Mouse (Mus musculus): Measurements from ENCODE around the gene Trp53i11. TPM values are rescaled to one million over a fixed set of nuclear protein-coding genes. Genes with fewer than 3 reads are reported as not detected.

Trp53i11 gene
- polyA plus RNA-seq, 1 experiment, result not detected

GRCm38 (mm10) chr2:93200681-93201340 lies 13.5 kb downstream of the Trp53i11 start:
- no peak overlapping the region for H3K27ac ChIP-seq (ENCODE audit: insufficient read depth, low read depth, low read length)
- WGBS, result 78% methylated on average over 10 of the region's 10 CpGs

GRCm38 (mm10) chr2:93201997-93202396 lies 14.6 kb downstream of the Trp53i11 start:
- 98% methylated on average over 3 of the region's 3 CpGs for WGBS

More at GRCm38 (mm10) chr2:93200681-93201340, 13.5 kb downstream of the Trp53i11 start:
- H3K4me3 ChIP-seq (ENCODE audit: insufficient read depth, low read depth, low read length), result no peak overlapping the region
- H3K4me1 ChIP-seq (ENCODE audit: control insufficient read depth, insufficient read depth, low read length), result 0 out of 2 replicates have a peak, but pooled peaks cover 7% of the 10 kb centered on the region
- TF ChIP-seq POLR2A (IDR thresholded peaks at IDR 0.05; ENCODE audit: insufficient read depth, low read depth, low read length) (no peak), CTCF (IDR thresholded peaks at IDR 0.05; ENCODE audit: insufficient read depth, low read depth, low read length) (no peak)

GRCm38 (mm10) chr2:93202782-93203181 lies 15.4 kb downstream of the Trp53i11 start:
- no peak for TF ChIP-seq CTCF (IDR thresholded peaks at IDR 0.05; ENCODE audit: insufficient read depth, low read depth, low read length)
- TF ChIP-seq POLR2A (IDR thresholded peaks at IDR 0.05; ENCODE audit: insufficient read depth, low read depth, low read length), result no peak
- H3K4me1 ChIP-seq (ENCODE audit: control insufficient read depth, insufficient read depth, low read length), result 0 out of 2 replicates have a peak, but pooled peaks cover 7% of the 10 kb centered on the region
- no peak overlapping the region for H3K27ac ChIP-seq (ENCODE audit: insufficient read depth, low read depth, low read length)
- no peak overlapping the region for H3K4me3 ChIP-seq (ENCODE audit: insufficient read depth, low read depth, low read length)
- 68% methylated on average over 1 of the region's 1 CpGs for WGBS

More at GRCm38 (mm10) chr2:93201997-93202396, 14.6 kb downstream of the Trp53i11 start:
- Histone ChIP-seq H3K27ac (ENCODE audit: insufficient read depth, low read depth, low read length) (no peak overlapping the region), H3K4me3 (ENCODE audit: insufficient read depth, low read depth, low read length) (no peak overlapping the region), H3K4me1 (ENCODE audit: control insufficient read depth, insufficient read depth, low read length) (0 out of 2 replicates have a peak, but pooled peaks cover 7% of the 10 kb centered on the region)
- TF ChIP-seq CTCF (IDR thresholded peaks at IDR 0.05; ENCODE audit: insufficient read depth, low read depth, low read length), result no peak
- TF ChIP-seq POLR2A (IDR thresholded peaks at IDR 0.05; ENCODE audit: insufficient read depth, low read depth, low read length), result no peak

- H3K4me3 ChIP-seq (ENCODE audit: insufficient read depth, low read depth, low read length), result no peak overlapping the region
- TF ChIP-seq CTCF (IDR thresholded peaks at IDR 0.05; ENCODE audit: insufficient read depth, low read depth, low read length) (peak; percentile 49), POLR2A (IDR thresholded peaks at IDR 0.05; ENCODE audit: insufficient read depth, low read depth, low read length) (no peak)
- H3K4me1 ChIP-seq (ENCODE audit: control insufficient read depth, insufficient read depth, low read length), result 0 out of 2 replicates have a peak, but pooled peaks cover 7% of the 10 kb centered on the region
- no peak overlapping the region for H3K27ac ChIP-seq (ENCODE audit: insufficient read depth, low read depth, low read length)
- 35% methylated on average over 10 of the region's 10 CpGs for WGBS
These were observed 16.3 kb downstream of the Trp53i11 start for GRCm38 (mm10) chr2:93203682-93204081.

- Histone ChIP-seq H3K27ac (ENCODE audit: insufficient read depth, low read depth, low read length) (no peak overlapping the region), H3K4me3 (ENCODE audit: insufficient read depth, low read depth, low read length) (no peak overlapping the region), H3K4me1 (ENCODE audit: control insufficient read depth, insufficient read depth, low read length) (0 out of 2 replicates have a peak, but pooled peaks cover 4% of the 10 kb centered on the region)
- TF ChIP-seq POLR2A (IDR thresholded peaks at IDR 0.05; ENCODE audit: insufficient read depth, low read depth, low read length) (no peak), CTCF (IDR thresholded peaks at IDR 0.05; ENCODE audit: insufficient read depth, low read depth, low read length) (no peak)
- WGBS, result 86% methylated on average over 6 of the region's 6 CpGs
These were observed 17.2 kb downstream of the Trp53i11 start for GRCm38 (mm10) chr2:93204571-93204970.

GRCm38 (mm10) chr2:93206126-93206525 lies 18.8 kb downstream of the Trp53i11 start:
- 0 out of 2 replicates have a peak, but pooled peaks cover 4% of the 10 kb centered on the region for H3K4me1 ChIP-seq (ENCODE audit: control insufficient read depth, insufficient read depth, low read length)
- 68% methylated on average over 1 of the region's 1 CpGs for WGBS
- H3K27ac ChIP-seq (ENCODE audit: insufficient read depth, low read depth, low read length), result no peak overlapping the region
- TF ChIP-seq POLR2A (IDR thresholded peaks at IDR 0.05; ENCODE audit: insufficient read depth, low read depth, low read length) (no peak), CTCF (IDR thresholded peaks at IDR 0.05; ENCODE audit: insufficient read depth, low read depth, low read length) (no peak)
- no peak overlapping the region for H3K4me3 ChIP-seq (ENCODE audit: insufficient read depth, low read depth, low read length)

GRCm38 (mm10) chr2:93212386-93212785 lies 25.0 kb downstream of the Trp53i11 start:
- TF ChIP-seq CTCF (IDR thresholded peaks at IDR 0.05; ENCODE audit: insufficient read depth, low read depth, low read length) (no peak), POLR2A (IDR thresholded peaks at IDR 0.05; ENCODE audit: insufficient read depth, low read depth, low read length) (no peak)

GRCm38 (mm10) chr2:93212865-93213264 lies 25.5 kb downstream of the Trp53i11 start:
- no peak for TF ChIP-seq CTCF (IDR thresholded peaks at IDR 0.05; ENCODE audit: insufficient read depth, low read depth, low read length)
- TF ChIP-seq POLR2A (IDR thresholded peaks at IDR 0.05; ENCODE audit: insufficient read depth, low read depth, low read length), result no peak
- Histone ChIP-seq H3K4me1 (ENCODE audit: control insufficient read depth, insufficient read depth, low read length) (peaks cover 7% of the 10 kb centered on the region; the same call in 1 of the 2 replicates), H3K4me3 (ENCODE audit: insufficient read depth, low read depth, low read length) (no peak overlapping the region), H3K27ac (ENCODE audit: insufficient read depth, low read depth, low read length) (no peak overlapping the region)
- WGBS, result 100% methylated on average over 2 of the region's 2 CpGs

More at GRCm38 (mm10) chr2:93212386-93212785, 25.0 kb downstream of the Trp53i11 start:
- WGBS, result 98% methylated on average over 2 of the region's 2 CpGs
- Histone ChIP-seq H3K4me3 (ENCODE audit: insufficient read depth, low read depth, low read length) (no peak overlapping the region), H3K27ac (ENCODE audit: insufficient read depth, low read depth, low read length) (no peak overlapping the region), H3K4me1 (ENCODE audit: control insufficient read depth, insufficient read depth, low read length) (peaks cover 3% of the 10 kb centered on the region; the same call in 1 of the 2 replicates)

GRCm38 (mm10) chr2:93214192-93214591 lies 26.8 kb downstream of the Trp53i11 start:
- Histone ChIP-seq H3K4me3 (ENCODE audit: insufficient read depth, low read depth, low read length) (no peak overlapping the region), H3K27ac (ENCODE audit: insufficient read depth, low read depth, low read length) (no peak overlapping the region), H3K4me1 (ENCODE audit: control insufficient read depth, insufficient read depth, low read length) (peaks cover 7% of the 10 kb centered on the region; the same call in 1 of the 2 replicates)
- no peak for TF ChIP-seq POLR2A (IDR thresholded peaks at IDR 0.05; ENCODE audit: insufficient read depth, low read depth, low read length)
- TF ChIP-seq CTCF (IDR thresholded peaks at IDR 0.05; ENCODE audit: insufficient read depth, low read depth, low read length), result no peak
- 91% methylated on average over 1 of the region's 1 CpGs for WGBS

Measured in olfactory bulb, adult 2 months (tissue).